Mouse (Mus musculus) ES-E14 (cell line): ENCODE measurements around the gene Klk10.

Source experiments
- CHD2 ChIP-seq: IDR thresholded peaks from 2 replicates; pipeline ENCODE4 v1.6.1; 2014; ENCODE audit warnings: mild to moderate bottlenecking, low read depth, low read length, inconsistent platforms
- HCFC1 ChIP-seq: IDR thresholded peaks from 2 replicates; pipeline ENCODE4 v1.6.1; 2012; ENCODE audit warnings: low read length, inconsistent platforms, borderline replicate concordance; ENCODE audit not compliant: insufficient read depth
- MAFK ChIP-seq: IDR thresholded peaks from 2 replicates; pipeline ENCODE4 v1.6.1; 2014; ENCODE audit warnings: mild to moderate bottlenecking, low read depth, low read length, inconsistent platforms; ENCODE audit not compliant: insufficient read depth
- ZC3H11A ChIP-seq: IDR thresholded peaks from 2 replicates; pipeline ENCODE4 v1.6.1; 2012; ENCODE audit warnings: low read depth, mild to moderate bottlenecking, inconsistent platforms, low read length, borderline replicate concordance
- ZNF384 ChIP-seq: IDR thresholded peaks from 2 replicates; pipeline ENCODE4 v1.6.1; 2012; ENCODE audit warnings: low read depth, low read length, inconsistent platforms

DNA sequence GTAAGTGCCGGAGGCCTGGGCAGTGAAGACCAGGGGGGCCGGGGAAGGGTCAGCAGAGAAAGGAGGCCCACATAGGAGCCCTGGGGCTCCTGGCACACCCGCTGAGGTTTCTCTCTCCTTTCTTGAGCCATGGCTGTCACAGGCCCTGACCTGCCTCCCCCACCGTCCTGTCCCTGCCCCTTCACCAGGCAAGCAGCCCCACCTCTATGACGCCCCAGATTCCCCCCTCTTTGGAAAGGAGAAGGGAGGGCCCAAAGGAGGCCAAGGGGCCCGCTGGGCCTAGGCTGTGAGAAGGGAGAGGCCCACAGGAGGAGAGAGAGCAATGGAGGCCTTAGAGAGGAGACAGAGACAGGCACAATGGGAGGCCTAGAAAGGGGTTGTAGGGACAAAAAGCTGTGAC, 6.0 kb upstream of the Klk10 start:
- no peak for TF ChIP-seq HCFC1
- no peak for TF ChIP-seq MAFK
- TF ChIP-seq CHD2 = no peak
- no peak for TF ChIP-seq ZC3H11A
- no peak for TF ChIP-seq ZNF384
